Mouse (Mus musculus): ENCODE results near the gene Carns1.
A peak's percentile ranks its signal among the peaks of the same experiment; 100 is the strongest.
"Not testable (repeated sequence)": the region's sequence is repeated elsewhere in the genome, so short reads cannot be mapped to it uniquely, and the experiment has no call there.

The Carns1 gene

DNA sequence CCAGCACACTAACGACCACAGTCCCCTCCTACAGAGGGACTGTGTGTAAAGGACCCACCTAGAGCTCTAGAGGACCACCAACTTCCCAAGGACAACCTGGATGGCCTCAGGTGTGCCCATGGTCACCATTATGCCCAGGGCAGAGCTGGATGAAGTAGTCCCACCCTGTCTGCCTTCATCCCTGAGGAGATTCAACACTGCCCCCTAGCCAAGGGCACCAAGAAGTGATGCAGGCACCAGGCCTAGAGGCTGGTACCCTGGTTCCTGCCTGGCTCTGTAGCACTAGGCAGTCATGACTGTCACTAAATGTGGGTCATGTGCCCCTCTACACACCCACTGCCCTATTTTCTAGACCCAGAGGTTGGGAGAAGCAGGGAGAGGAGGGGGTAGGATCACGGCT, 43.5 kb downstream of the Carns1 start:
- no peak for DNase-seq (ENCODE audit: low spot score in 2 of 2)

DNA sequence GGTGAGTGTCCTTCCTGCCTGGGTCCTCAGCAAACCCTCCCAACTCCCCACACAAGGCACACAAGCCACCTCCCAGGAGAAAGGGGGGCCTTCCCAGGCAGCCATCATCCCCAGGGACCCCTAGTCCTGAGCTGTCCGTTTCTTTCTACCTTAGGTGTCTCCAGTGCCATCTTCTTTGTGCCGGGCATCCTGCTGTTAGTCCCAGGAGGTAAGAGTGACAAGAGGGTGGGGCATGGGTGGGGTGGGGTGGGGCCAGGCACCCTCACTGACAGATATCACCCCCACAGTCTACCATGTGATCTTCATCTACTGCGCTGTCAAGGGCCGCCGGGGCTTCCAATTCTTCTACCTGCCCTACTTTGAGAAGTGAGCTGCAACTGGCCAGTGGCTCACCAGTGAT, 44.2 kb downstream of the Carns1 start:
- no peak for DNase-seq (ENCODE audit: low spot score in 2 of 2)

DNA sequence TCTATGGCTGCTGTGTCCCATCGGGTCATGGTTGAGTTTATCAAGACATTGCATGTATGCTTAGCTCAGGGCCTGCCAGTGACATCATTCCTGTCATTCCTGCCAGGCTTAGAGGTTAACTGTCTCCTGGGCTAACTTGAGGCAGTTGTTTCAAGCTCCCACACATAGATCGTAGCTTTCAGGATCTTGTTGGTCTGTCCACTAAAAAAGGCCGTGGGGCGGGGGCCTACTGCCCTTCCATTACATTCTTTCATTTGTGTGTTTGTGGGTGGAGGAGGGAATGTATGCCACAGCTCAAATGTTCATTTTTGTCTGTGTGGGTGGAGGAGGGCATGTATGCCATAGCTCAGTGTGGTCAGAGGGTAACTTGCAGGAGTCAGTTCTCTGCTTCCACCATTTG, 45.2 kb downstream of the Carns1 start:
- DNase-seq (ENCODE audit: low spot score in 2 of 2), result no peak

DNA sequence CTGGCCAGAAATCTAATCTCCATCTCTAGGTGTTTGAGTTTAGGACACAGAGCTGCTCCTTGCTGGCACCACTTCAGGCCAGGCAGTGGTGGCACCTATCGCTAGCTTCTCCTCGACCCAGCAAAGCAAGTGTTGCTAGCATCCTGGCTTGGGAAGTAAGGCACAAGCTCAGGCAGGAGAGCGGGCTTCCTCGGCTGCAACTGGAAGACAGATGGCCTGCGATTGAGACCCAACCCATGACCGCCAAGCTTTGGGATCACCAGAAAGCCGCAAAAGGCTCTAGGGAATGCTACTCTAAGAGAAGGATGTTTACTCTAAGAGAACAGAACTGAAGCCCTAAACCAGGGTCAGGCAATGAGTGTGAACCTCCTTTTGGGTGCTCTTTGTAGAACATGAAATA, 45.8 kb downstream of the Carns1 start:
- no peak for DNase-seq (ENCODE audit: low spot score in 2 of 2)

DNA sequence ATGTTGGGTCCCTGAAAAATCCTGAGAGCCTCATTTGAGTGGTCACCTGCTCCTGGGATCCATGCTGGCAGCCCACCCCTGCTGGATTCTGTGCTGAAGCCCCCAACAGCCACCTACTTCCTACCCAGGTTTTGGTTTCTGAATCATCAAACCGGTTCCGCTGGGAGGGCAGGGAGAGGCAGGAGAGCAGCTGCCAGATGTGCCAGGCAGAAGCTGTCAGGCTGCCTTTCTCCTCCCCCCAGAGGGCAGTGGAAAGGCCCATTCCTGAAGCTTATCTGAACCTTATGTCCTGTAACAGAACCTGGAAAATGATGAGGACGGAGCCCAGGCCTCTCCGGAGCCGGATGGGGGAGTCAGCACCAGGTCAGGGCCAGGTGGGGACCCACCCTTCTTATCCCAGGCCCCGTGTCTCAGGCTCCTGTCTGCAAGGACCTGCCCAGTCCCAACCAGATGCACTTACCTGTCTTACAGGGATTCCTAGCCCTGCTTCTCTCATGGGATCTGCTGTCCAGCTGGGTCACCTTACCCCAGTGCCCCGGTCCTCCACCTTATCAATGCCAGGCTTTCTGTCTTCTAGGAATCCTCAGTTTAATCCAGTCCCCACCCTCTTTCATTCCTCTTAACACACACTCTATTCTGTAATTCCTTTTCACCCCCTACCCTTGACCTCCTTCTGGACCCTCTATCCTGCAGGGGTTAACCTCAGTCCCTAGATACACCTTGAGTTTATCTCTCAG, 48.4 kb downstream of the Carns1 start:
- no peak for DNase-seq (ENCODE audit: low spot score in 2 of 2)

DNA sequence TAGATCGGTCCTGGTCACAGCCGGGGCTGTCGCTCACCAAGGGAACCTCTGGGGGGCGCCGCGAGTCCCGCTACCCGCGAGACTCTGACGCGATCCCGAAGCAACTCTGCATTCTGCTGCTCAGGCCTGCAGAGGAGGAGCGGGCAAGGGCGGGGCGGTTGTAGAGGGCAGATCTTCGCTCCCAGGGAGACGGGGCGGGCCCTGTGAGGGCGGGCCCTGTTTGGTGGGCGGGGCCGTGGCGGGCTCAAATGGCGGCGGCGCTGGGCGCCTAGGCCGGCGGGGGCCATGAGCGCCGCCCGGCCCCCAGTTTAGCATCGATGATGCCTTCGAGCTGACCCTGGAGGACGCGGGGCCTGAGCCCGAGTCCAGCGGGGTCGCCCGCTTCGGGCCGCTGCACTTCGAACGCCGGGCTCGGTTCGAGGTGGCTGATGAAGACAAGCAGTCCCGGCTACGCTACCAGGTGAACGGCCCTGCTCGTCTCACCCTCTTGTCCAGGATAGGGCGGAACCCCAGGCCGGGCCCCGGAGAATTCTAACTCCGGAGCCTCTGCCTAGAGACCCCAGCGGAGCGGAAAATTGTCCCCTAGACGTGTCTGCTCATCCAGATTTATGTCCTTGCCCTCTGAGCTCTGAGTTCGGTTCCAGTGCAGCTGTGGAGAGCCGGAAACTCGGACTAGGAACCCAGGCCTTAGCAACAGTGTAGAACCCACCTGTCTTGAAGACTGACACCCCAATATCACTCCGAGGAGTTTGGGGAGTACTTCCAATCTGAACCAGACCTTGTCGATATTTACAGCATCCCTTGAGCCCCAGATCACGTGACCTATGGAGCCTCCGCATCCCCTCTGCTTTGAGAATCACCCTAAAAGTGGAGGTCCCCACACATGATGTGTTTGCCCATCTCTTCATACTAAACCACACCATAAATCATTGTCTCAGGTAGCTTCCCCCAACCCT, 49.3 kb downstream of the Carns1 start, which contains the start of gene Aip:
Gene Aip (minus strand): TSS at position 118 of the 956 bp plus-strand sequence.
- DNase-seq (ENCODE audit: low spot score in 2 of 2), result peak; percentile 98

DNA sequence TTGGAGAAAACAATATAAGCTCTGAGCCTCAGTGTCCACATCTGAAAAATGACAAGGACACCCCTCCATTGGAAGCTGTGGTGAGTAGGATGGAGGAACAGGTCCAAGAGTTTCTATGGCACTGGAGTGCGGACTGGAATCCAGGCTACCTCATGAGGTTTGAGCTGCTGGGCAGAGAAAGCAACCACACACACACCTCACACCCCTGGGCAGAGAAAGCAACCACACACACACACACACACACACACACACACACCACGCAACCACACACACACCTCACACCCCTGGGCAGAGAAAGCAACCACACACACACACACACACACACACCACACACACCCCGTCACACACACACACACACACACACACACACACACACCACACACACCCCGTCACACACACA, 50.0 kb downstream of the Carns1 start:
- DNase-seq (ENCODE audit: low spot score in 2 of 2), result not testable (repeated sequence)

DNA sequence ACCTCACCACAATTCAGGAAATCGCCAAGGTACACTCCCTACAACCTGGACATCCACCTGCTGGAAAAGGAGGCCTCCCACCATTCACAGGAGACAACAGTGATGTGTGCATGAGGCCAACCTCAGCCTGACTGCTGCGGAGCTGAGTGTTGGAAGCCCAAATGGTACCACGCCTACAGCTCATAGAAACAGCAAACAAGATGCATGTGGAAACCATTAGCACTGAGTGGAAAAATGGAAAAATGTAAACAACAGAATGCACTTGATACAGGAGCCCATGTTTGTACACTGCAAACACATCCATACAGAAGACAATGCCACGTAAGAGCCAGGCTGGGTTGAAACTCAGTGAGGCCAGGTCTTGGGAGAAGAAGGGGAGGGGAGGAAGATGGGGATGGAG, 50.8 kb downstream of the Carns1 start:
- DNase-seq (ENCODE audit: low spot score in 2 of 2), result no peak

DNA sequence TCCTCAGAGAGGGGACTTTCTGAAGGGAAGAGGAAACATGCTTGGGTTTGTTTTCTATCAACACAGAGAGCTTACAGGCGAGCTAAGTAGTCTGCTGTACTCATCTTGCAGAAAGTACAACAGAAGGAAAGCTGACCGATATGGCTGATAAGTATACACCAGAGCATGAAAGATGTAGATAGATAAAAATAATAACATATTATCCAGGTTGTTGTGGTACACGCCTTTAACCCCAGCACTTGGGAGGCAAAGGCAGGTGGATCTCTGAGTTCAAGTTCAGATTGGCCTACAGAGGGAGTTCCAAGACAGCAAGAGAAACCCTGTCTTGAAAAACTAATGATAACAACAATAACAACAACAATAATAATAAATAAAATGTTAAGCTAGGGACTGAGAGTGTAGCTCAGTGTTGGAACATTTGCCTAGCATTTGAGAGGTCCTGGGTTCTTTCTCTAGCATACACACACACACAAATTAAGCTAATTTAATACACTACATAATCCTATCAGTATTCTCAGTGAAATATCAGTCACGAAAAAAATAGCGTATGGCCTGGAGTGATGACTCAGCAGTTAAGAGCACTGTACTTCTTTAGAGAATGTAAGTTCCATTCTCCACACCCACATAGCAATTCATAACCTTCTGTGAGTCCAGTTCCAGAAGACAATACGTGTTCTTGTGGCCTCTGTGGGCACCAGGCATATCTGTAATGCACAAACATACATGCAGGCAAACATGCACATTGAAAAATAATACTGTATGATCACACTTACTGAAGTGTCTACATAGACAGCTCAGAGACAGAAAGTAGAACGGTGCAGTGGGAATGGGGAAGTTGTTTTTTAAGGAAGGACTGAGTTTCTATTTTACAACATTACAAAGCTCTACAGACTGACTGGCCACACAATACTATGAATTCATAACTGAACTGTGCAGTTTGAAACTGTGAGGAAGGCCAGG, 52.6 kb downstream of the Carns1 start:
- DNase-seq (ENCODE audit: low spot score in 2 of 2), result no peak

DNA sequence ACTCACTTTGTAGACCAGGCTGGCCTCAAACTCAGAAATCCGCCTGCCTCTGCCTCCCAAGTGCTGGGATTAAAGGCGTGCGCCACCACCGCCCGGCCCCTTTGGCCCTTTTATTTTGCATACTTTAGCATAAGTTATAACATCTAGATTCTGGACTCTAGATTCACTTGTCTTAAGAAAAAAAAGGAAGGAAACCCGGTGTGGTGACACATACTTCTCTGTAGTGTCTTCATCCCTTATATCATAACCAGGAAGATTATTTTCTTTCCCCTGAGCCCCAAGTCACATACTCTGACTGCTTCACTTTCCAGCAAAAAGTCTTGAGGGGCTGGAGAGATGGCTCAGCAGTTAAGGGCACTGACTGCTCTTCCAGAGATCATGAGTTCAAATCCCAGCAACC, 53.4 kb downstream of the Carns1 start:
- DNase-seq (ENCODE audit: low spot score in 2 of 2), result not testable (repeated sequence)

DNA sequence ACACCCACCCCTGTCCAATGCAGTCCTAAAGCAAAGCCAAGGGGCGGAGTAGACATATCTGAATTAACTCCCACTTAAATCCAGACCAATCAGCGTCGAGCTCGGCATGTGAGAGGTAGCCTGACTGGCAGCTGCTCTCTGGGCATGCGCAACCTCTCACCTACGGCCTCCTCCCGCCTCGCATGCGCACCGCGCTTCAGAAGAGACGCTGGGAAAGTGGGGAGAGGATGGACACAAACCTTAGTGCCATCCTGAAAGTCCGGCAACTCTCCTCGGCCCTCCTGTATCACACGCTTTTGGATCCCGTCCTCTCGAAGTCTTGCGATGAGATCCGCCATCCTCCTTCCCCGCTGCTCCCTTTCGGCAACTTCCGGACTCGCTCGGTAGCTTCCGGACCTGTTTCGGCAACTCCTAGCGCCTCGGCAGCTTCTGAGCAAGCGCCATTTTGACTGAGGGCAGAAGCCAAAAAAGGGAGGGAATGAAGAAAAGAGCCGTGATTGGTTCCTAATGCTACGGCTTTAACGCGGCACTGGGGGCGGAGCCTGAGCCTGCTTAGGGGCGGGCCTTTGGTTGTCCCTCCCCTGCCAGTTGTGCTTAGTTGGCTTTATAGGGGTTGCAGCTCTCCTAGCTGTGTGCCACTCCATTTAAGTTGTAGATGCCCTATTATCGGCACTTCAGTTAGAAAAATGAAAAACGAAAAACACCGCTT, 54.0 kb downstream of the Carns1 start:
- DNase-seq (ENCODE audit: low spot score in 2 of 2), result peak; percentile 95 to 97

DNA sequence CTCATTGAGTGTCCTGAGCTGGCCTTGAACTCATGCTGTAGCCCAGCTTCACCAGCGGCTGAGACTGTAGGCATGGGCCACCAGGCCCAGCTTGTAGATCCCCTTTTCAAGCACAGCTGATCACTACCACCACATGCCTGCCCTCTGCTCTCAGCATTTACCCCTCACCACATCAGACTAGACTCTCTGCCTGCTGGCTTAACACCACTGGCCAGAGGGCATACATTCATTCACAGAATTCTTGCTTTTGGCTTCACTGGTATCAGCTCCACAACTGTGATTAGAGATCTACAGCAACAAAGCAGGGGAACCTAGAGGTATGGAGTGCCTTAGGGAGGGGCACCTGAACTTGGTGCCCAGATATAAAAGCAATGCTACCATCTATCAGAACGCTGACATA, 54.8 kb downstream of the Carns1 start:
- DNase-seq (ENCODE audit: low spot score in 2 of 2), result no peak

DNA sequence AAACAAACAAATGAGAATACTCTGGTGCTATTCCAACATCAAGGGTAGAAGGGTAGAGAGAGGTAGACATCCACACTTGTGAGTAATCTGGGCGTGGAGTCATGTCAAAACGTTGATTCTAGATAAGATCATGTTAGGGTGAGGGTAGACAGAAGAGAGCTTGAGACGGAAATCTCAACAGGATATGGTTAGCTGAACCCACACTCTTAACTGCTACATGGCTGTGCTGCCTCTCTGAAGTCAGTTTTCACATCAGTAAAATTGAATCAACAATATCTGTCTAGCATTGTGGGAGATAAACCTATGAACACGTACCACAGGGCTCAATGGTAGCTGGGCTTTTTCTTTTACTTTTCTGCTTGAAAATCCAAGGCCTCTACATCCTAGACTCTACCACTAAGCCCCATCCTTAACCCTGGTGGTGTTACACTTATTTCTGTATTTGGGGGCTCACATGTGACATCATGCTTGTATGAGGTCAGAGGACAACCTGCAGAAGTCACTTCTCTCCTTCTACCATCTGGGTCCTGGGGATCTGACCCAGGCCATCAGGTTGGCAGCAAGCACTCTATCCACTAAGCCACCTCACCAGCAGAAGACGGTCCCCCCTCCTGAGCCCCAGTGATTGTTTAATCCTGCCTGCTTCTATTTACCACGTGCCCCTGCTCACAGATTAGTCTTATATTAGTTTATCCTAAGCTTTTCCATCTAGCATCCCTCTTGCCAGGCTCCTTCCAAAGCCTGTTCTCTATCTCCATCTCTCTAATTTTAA, 55.4 kb downstream of the Carns1 start:
- no peak for DNase-seq (ENCODE audit: low spot score in 2 of 2)

DNA sequence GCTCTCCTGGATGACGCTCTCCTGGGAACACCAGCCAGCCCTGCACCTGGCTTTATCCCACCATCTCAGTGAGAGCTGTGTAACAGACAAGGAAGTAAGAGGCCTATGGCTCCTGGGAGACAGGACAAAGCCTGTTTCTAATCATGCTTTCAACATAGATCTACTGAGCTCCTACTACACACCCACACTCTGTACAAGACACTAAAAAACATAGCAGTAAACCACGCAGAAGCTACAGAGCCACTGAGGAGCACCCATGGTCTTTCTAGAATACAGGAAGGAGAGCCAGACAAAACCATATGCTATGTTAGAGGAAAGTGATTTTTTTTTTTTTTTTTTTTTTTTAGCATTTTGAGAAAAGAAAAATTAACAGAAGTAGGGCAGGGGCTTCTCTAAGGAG, 56.9 kb downstream of the Carns1 start:
- DNase-seq (ENCODE audit: low spot score in 2 of 2), result no peak

DNA sequence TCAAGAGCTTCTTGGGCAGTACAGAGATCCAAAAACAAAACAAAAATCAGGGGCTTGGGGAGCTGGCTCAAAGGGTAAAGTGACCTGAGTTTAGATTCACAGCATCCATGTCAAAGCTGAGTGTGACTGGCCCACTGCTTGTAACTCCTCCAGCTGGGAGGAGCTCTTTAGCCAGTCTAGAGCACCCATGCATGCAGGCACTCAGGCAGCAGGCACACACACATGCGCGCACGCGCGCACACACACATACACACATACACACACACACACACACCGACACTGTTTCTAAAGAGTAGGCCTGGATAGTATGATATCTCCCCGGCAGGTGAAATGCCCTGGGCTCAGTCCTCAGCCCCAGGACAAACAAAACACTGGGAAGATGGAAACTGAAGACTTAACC, 58.3 kb downstream of the Carns1 start:
- no peak for DNase-seq (ENCODE audit: low spot score in 2 of 2)

DNA sequence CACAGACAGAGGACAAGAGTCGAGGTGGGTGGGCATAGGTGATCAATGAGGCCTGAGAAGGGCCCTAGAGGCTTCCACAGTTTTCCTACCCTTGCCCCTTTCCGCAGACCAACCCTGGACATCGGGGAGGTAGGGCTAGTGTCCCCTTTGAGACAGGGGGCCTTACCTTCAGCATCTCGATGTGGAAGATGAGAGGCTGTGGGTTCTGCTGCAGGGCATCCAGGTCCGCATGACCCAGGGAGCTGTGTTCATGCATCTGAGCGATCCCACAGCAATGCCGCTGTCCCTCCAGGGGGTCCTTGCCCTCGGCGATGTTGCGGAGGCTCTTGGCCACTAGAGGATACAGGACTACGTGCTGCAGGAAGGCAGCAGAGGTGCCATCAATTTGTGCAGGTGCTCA, 59.5 kb downstream of the Carns1 start:
- DNase-seq (ENCODE audit: low spot score in 2 of 2), result no peak

DNA sequence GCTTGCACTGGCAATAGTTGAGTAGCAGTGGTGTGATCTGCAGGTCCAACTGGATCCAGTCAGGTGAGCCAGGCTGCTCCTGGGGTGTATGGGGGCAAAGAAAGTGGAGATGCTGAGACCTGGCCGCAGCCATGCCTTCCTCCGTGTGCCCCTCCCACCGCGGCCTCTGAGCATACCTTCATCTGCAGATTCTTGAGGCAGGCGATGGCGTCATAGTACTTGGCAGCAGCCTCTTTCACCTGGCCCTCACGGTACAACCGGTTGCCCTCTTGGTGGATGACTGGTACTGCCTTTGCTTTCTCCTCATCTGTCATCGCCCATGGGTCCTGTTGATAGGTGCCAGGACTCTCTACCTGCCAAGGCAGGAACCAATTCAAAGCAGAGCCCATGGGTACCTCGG, 60.1 kb downstream of the Carns1 start:
- DNase-seq (ENCODE audit: low spot score in 2 of 2), result no peak

DNA sequence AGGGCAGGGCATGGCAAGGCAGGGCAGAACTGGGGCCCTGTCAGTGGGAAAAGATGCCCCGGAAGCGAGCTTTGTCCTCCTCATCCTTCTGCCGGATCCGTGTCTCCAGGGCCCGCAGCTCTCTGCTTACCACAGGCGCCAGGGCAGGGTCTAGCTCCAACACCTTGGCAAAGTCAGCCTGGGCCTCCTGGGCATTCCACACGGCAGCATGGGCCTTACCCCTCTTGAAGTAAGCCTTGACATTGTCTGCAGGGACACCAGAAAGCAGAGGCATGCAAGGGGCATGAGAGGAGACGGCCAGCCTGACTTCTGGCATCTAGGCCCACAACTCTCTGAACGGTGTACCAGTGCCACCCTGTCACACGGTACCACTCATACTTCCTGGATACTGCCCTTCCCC, 60.7 kb downstream of the Carns1 start:
- no peak for DNase-seq (ENCODE audit: low spot score in 2 of 2)
